Mouse (Mus musculus) ovary, adult 10 weeks (tissue): ENCODE measurements around the gene Sh3bgrl. TPM values are rescaled to one million over a fixed set of nuclear protein-coding genes. Genes with fewer than 3 reads are reported as not detected.

Source experiments
- polyA plus RNA-seq: library from polyadenylated mRNA; stranded (reverse); fragments of 350-450 nt; fragmentation: Illumina TruSeq; extraction: RNeasy Lipid Tissue Mini Kit (QIAGEN cat#74804); gene quantifications from one replicate; pipeline ENCODE4 v1.2.3, GENCODE M21; 2014

Sh3bgrl gene
- 1,057 TPM for polyA plus RNA-seq

GRCm38 (mm10) chrX:109095245-109096242 is at the start of gene Sh3bgrl:
Sh3bgrl (plus strand) TSS chrX:109095365.

GRCm38 (mm10) chrX:109196468-109196867 is 101.3 kb downstream of the Sh3bgrl start, which contains the start of gene Gm6377:
Gm6377 (plus strand) TSS chrX:109196756.

Other genes with a start within 250 kb of the Sh3bgrl start
- gene Hmgn5, start 82.0 kb upstream of the Sh3bgrl start, polyA plus RNA-seq, result 126 TPM
- gene Gm6377, start 101.4 kb downstream of the Sh3bgrl start, polyA plus RNA-seq, result 3.1 TPM